Mouse (Mus musculus): ENCODE results near the gene Pak1.

Pak1 gene

DNA sequence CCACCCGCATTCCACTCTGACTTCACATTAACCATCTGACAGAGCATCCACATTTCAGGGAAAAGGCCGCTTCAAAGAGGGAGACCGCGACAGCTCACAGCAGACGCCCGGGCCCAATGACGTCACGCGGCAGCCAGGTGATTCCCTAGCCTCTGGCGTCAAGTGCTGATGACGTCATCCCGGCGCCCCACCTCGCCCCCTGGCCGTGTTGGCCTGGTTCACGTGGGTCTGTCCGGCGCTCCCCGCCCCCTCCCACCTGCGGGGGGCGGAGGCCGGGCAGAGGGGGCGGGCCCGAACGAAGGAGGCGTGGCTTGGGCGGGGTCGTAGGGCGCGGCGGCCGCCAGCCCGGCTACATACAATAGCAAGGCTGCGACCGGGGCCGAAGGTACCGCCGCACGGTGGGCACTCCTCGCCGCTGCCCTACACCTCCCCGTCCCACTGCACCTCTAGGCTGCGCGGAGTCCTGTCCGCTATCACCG is at the start of gene Pak1:
Gene Pak1 (plus strand): TSS at position 352 of the 479 bp plus-strand sequence.
- DNase-seq (ENCODE audit: low read depth), result peak; percentile 64

DNA sequence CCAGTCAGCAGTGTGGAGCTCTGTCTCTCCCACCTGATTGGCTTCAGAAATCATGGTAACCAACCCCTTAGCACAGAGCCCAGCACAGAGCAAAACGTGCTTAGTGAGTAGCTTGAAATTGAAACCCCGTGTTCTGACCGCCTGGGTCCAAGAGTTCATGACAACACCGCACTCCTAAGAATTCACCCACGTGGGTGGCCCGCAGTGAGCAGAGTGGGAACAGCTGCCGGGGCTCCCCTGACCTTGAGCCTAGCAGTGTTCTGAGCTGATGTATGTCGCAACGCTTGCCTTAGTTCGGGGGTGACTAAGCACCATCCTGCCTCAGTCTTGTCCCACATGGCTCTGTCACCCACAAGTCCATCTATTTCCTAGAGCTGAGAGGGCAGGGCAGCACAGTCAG is 47.4 kb upstream of the Pak1 start:
- no peak for DNase-seq (ENCODE audit: low read depth)

GRCm38 (mm10) chr7:97741756-97742291 is 46.5 kb upstream of the Pak1 start:
- DNase-seq (ENCODE audit: low read depth), result no peak

DNA sequence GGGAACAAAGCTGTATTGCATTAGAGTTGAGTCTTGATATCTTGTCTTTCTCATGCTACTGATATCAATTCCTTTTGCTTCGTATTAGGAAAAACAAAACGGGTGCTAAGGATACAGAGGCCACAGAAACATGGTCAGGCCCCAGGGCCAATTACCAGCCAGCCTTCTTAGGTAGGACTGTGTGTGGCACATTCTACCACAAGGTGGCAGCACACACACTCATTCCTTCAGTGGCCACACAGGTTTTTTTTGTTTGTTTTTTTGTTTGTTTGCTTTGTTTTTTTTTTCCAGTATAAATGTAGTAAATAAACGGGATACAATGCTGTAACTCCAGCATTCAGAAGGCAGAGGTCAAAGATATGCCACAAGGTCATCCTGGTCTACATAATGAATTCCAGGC is 43.0 kb upstream of the Pak1 start:
- no peak for DNase-seq (ENCODE audit: low read depth)

DNA sequence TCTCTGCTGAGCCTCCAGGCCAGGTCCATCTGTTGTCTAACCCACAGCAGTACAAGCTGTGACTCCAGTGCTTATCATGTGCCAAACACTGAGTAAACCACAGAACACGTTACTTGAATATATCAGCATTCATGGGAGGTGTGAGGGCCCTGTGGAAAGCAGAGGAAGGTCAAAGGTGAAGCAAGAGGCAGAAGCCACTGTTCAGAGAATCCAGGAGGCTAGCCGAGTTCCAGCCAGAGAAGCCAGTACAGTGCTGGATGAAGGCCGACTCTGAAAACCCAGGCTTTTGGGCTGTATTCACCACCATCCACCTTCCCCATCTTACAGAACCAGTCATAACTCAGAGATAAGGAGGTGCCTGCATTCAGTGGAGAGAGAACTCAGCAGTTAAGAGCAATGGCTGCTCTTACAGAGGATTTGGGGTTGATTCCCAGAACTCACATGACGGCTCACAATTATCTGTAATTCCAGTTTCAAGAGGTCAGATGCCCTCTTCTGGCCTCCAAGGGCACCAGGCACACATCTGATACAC is 41.1 kb upstream of the Pak1 start:
- peak; percentile 81 for DNase-seq (ENCODE audit: low read depth)

GRCm38 (mm10) chr7:97747787-97748497 is 40.4 kb upstream of the Pak1 start:
- DNase-seq (ENCODE audit: low read depth), result no peak

DNA sequence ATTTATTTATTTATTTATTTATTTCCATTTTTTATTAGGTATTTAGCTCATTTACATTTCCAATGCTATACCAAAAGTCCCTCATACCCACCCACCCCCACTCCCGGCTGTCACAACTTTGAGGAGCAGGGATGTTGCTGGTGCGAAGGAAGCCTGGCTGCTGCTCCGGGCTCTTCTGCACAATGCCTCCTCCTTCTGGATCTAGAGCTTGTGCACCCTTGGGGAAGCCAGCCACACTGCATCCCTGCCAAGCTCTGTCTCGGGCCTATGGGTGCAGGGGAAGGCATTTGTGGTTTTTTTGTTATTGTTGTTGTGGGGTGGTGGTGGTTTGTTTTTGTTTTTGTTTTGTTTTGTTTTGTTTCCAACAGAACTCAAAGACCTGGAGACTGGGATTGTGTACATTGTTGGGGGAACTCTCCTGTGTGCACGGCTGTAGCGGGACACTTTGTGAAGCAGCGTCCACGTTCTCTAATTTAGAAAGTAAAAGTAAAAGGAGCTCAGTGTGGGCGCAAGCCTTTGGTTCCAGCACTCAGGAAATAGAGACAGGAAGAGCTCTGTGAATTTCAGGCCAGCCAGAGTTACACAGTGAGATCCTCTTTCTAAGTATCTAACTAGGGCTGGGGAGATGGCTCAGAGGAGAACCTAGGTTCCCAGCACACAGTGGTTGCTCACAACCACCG is 39.7 kb upstream of the Pak1 start:
- DNase-seq (ENCODE audit: low read depth), result no peak

GRCm38 (mm10) chr7:97749207-97750190 is 38.8 kb upstream of the Pak1 start:
- no peak for DNase-seq (ENCODE audit: low read depth)

GRCm38 (mm10) chr7:97756967-97757881 is 31.1 kb upstream of the Pak1 start:
- DNase-seq (ENCODE audit: low read depth), result no peak

GRCm38 (mm10) chr7:97764591-97764990 is 23.8 kb upstream of the Pak1 start:
- no peak for DNase-seq (ENCODE audit: low read depth)

- no peak for DNase-seq (ENCODE audit: low read depth)
Observed at GRCm38 (mm10) chr7:97765181-97765962, 23.0 kb upstream of the Pak1 start.

DNA sequence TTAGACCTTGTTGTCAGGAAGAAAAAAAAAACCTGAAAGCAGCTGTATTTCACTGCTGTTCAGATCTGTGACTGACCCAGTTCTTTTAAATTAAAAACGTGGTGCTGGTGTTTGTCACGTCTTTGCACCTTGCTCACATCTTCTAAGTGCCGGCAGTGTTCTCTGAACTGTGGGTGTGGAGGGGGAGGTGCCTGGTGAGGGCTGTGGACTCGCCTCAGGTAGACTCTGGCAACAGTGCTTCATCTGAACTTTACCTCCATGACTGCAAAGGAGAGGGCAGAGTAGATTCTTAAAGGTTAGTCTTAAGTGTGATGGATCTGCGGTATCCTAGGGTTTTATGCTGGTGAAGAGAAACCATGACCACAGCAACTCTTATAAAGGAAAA is 22.4 kb upstream of the Pak1 start:
- no peak for DNase-seq (ENCODE audit: low read depth)

DNA sequence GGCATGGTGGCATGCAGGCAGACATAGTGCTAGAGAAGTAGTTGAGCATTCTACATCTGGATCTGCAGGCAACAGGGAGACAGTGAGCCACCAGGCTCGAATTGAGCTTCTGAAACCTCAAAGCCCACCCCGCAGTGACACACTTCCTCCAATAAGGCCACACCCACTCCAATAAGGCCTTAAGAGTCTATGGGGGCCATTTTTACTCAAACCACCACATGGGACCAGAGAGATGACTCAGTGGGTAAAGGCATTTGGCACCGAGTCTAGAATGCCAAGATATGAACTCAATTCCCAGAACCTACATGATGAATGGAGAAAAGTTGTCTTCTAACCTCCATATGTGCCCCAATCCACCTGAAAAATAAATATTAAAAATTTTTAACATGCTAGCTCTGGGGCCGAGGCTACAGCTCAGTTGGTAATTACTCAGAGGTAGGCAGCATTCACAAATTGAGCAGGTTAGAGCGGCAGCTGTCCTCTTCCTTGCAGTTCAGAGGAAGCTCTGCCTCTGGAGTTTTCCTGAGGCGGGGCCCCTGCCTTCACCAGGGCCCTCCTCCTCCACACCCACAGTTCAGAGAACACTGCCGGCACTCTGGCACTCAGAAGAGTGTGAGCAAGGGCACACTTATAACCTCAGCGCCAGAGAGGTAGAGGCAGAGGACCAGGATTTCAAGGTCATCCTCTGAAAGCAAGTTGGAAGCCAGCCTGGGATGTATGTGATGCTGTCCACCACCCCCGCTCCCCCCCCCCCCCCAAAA is 21.8 kb upstream of the Pak1 start:
- no peak for DNase-seq (ENCODE audit: low read depth)

- DNase-seq (ENCODE audit: low read depth), result no peak
Observed at GRCm38 (mm10) chr7:97767841-97768240, 20.5 kb upstream of the Pak1 start.

GRCm38 (mm10) chr7:97769020-97769419 is 19.3 kb upstream of the Pak1 start:
- no peak for DNase-seq (ENCODE audit: low read depth)

DNA sequence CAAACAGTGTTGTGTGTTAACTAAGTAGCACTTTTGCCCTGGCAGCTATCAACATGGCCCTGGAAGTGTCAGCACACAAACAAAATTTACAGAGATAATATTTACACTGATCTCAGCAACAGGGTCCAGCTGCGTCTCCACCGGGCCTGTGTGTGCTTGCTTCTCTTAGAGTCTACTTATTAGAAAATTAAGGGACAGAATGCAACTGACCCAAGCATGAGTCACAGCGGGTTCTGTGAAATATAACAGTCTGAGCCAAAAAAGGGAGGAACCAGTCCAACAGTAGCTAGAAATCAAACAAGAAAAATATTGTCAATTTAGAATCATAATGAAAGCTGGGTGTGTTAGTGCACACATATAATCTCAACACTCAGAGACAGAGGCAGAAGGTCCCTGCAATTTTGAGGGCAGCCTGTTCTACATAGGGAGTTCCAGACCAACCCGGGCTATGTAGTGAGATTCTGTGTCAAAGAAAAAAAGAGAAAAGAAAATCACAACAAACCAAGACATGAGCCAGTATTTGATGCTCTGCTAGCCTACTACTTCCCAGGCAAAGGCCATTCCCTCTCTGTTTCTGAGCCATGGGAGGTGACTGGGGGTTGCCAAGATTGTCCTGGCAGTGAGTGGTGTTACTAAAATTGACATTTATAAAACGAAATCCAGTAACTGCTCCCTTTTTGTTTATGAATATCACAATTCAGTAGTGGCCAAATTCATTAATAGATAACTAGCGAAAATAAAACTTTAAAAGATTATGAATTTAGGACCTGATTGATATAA is 17.3 kb upstream of the Pak1 start:
- DNase-seq (ENCODE audit: low read depth), result no peak

DNA sequence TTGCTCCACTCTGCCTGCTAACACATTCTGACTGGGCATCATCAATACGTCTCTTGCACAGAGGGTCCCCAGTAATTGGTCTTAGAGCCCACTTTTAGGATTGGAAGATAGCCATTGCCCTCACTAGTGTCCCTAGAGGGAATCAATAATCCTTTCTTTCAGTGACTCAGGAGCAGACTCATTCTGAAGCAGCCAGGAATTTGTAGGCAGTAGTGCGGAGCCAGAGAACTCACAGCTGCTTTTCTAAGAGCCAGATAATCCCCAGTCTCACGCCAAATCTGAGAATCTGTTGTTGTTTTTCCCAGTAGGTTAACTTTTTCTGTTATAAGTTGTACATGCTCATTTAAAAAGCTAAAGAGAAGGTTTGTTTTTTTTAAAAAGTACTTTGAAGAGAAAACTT is 13.0 kb upstream of the Pak1 start:
- no peak for DNase-seq (ENCODE audit: low read depth)

DNA sequence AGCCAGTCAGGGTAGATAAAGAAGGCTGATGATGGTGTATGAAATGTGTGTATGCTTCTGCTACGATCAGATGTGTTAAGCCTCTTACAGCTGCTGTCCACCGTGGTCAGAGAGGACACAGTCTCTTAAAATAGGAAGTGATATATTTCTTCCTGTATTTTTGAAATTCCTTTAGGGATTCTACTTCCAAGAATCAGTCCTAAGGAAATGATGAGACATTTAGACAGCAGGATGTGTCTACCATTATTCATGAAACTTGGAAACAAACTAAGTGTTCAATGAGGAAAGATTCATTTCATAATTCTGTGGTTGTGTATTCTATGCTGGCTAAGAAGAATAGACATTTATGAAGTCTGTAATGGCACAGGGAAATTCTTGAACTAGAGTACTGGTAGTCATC is 12.4 kb upstream of the Pak1 start:
- no peak for DNase-seq (ENCODE audit: low read depth)

Data from c-Kit-positive CD71-positive TER-119-negative erythroid progenitor cells, embryonic 14.5 days (primary cell).